Mouse (Mus musculus) MEL (cell line): Measurements from ENCODE around the gene Cacna1b.

ENCODE experiments used
- MEF2A ChIP-seq: IDR thresholded peaks from 2 replicates; pipeline ENCODE4 v1.6.1; 2014; ENCODE audit warnings: low read depth, mild to moderate bottlenecking, inconsistent platforms, low read length, improper control_type of control experiment; ENCODE audit not compliant: poor library complexity, insufficient replicate concordance, severe bottlenecking; ENCODE audit errors: extremely low read depth
- MXI1 ChIP-seq: IDR thresholded peaks from 2 replicates; pipeline ENCODE4 v1.6.1; 2011; ENCODE audit warnings: mild to moderate bottlenecking, low read depth, low read length, improper control_type of control experiment
- POLR2AphosphoS2 ChIP-seq: IDR thresholded peaks from 2 replicates; pipeline ENCODE4 v1.6.1; 2011; ENCODE audit warnings: low read length, improper control_type of control experiment

GRCm38 (mm10) chr2:24705929-24706328 is 57.0 kb downstream of the Cacna1b start:
- no peak for TF ChIP-seq MEF2A
- TF ChIP-seq POLR2AphosphoS2 = no peak
- no peak for TF ChIP-seq MXI1
